Mouse (Mus musculus) hindbrain, postnatal 0 days (tissue): Measurements from ENCODE around the gene Cngb1. TPM values are rescaled to one million over a fixed set of nuclear protein-coding genes. Genes with fewer than 3 reads are reported as not detected.

Experiments used
- ATAC-seq: fragments of 200-750 bp; cut with Nextera tagmentation; 2 replicates; pipeline ENCODE4 v1.8.0; 2017; ENCODE audit warnings: mild to moderate bottlenecking, moderate TSS enrichment, moderate library complexity
- DNase-seq: peaks from one replicate; pipeline ENCODE4 v3.0.0-alpha.2; 2015; ENCODE audit warnings: low spot score
- H3K27ac ChIP-seq: fragments of 300-500 bp; sonication (generic); 2 replicates; pipeline ENCODE4 v1.5.1; 2014; ENCODE audit warnings: mild to moderate bottlenecking
- H3K27me3 ChIP-seq: fragments of 300-500 bp; sonication (generic); 2 replicates; pipeline ENCODE4 v1.6.1; 2014; ENCODE audit warnings: low read length, mixed read lengths; ENCODE audit not compliant: insufficient read depth
- H3K36me3 ChIP-seq: fragments of 300-500 bp; sonication (generic); 2 replicates; pipeline ENCODE4 v1.6.1; 2014; ENCODE audit warnings: low read length, mixed read lengths; ENCODE audit not compliant: insufficient read depth
- H3K4me1 ChIP-seq: fragments of 300-500 bp; sonication (generic); 2 replicates; pipeline ENCODE4 v1.6.1; 2014; ENCODE audit warnings: antibody characterized with exemption, low read length, mixed read lengths; ENCODE audit not compliant: insufficient read depth
- H3K4me2 ChIP-seq: fragments of 300-500 bp; sonication (generic); 2 replicates; pipeline ENCODE4 v1.6.1; 2014; ENCODE audit warnings: low read depth, mild to moderate bottlenecking, low read length, moderate library complexity, mixed read lengths
- H3K4me3 ChIP-seq: fragments of 300-500 bp; sonication (generic); 2 replicates; pipeline ENCODE4 v1.5.1; 2014; ENCODE audit warnings: low read length
- H3K9ac ChIP-seq: fragments of 300-500 bp; sonication (generic); replicated peaks from 2 replicates; pipeline ENCODE4 v1.6.1; 2014; ENCODE audit warnings: mild to moderate bottlenecking, low read length, moderate library complexity, mixed read lengths
- H3K9me3 ChIP-seq: fragments of 300-500 bp; sonication (generic); 2 replicates; pipeline ENCODE4 v1.6.1; 2016; ENCODE audit warnings: low read length, mixed read lengths
- CTCF ChIP-seq: IDR thresholded peaks from 2 replicates; pipeline ENCODE4 v1.5.1; 2016; ENCODE audit warnings: antibody characterized with exemption, control low read depth, low read depth
- WGBS: fragments of 180-500 bp; shearing (Covaris S2); extraction: QIAGEN DNeasy Blood & Tissue Kit; methylation state at CpG from one replicate; pipeline ENCODE4 v1.1.7; 2014; 5-methylcytosine and 5-hydroxymethylcytosine counted together
- polyA plus RNA-seq: library from polyadenylated mRNA; unstranded; fragments of >200 nt; fragmentation: Nextera tagmentation; extraction: Ambion mirVana; gene quantifications from 2 replicates; pipeline ENCODE4 v1.2.1, GENCODE M21; 2015
- total RNA-seq: library from RNA; depleted of rRNA; stranded (reverse); fragments of >200 nt; gene quantifications from 2 replicates; pipeline ENCODE4 v1.2.3, GENCODE M21; 2014

Cngb1 gene
- total and polyA plus RNA-seq, 2 experiments from 2014 or later = 0.52 to 1.2 TPM

GRCm38 (mm10) chr8:95335706-95336105 lies 29.3 kb upstream of the Cngb1 start:
- Histone ChIP-seq H3K9me3 (no peaks in the 10 kb centered on the region), H3K4me2 (no peak overlapping the region), H3K9ac (no peak overlapping the region), H3K27ac (no peak overlapping the region), H3K4me3 (no peak overlapping the region), H3K27me3 (no peaks in the 10 kb centered on the region), H3K36me3 (peaks cover 18% of the 10 kb centered on the region; the same call in 1 of the 2 replicates), H3K4me1 (no peaks in the 10 kb centered on the region; the same call in 1 of the 2 replicates)
- DNase-seq (no peak), ATAC-seq (no peak)
- 90% methylated on average over 1 of the region's 1 CpGs for WGBS
- TF ChIP-seq CTCF = no peak

GRCm38 (mm10) chr8:95332437-95333199 lies 26.2 kb upstream of the Cngb1 start:
- Histone ChIP-seq H3K4me3 (peak overlapping the region; percentile 63), H3K4me2 (peak overlapping the region; percentile 79), H3K27me3 (no peaks in the 10 kb centered on the region), H3K9ac (peak overlapping the region; percentile 86), H3K36me3 (peaks cover 18% of the 10 kb centered on the region), H3K9me3 (no peaks in the 10 kb centered on the region), H3K27ac (peak overlapping the region; percentile 92), H3K4me1 (peaks cover 11% of the 10 kb centered on the region)
- DNase-seq (no peak), ATAC-seq (no peak)
- WGBS = 21% methylated on average over 21 of the region's 21 CpGs
- TF ChIP-seq CTCF = no peak

GRCm38 (mm10) chr8:95331720-95332436 lies 25.5 kb upstream of the Cngb1 start, which contains the start of the genes Zfp319 and Usb1:
TSS of gene Zfp319 (minus strand) at chr8:95331950.
TSS of gene Usb1 (plus strand) at chr8:95332284.
- Histone ChIP-seq H3K4me1 (peaks cover 11% of the 10 kb centered on the region), H3K36me3 (peaks cover 24% of the 10 kb centered on the region), H3K4me2 (peak within 1 kb of the TSS; percentile 79), H3K9ac (peak within 1 kb of the TSS; percentile 86), H3K27ac (peak within 1 kb of the TSS; percentile 92), H3K27me3 (no peaks in the 10 kb centered on the region), H3K9me3 (no peaks in the 10 kb centered on the region), H3K4me3 (peak within 1 kb of the TSS; percentile 63)
- ATAC-seq (peak; percentile 93), DNase-seq (peak; percentile 95)
- peak; percentile 76 for TF ChIP-seq CTCF
- WGBS = 3% methylated on average over 66 of the region's 80 CpGs

GRCm38 (mm10) chr8:95331156-95331719 lies 24.9 kb upstream of the Cngb1 start:
- Histone ChIP-seq H3K4me2 (peak overlapping the region; percentile 79), H3K4me1 (peaks cover 11% of the 10 kb centered on the region), H3K27ac (peak overlapping the region; percentile 92), H3K27me3 (no peaks in the 10 kb centered on the region), H3K9ac (peak overlapping the region; percentile 86), H3K9me3 (no peaks in the 10 kb centered on the region), H3K4me3 (peak overlapping the region; percentile 63), H3K36me3 (peaks cover 31% of the 10 kb centered on the region)
- ATAC-seq (peak; percentile 50), DNase-seq (peak; percentile 72)
- TF ChIP-seq CTCF = peak; percentile 22; the same call in 1 of the 2 replicates
- WGBS = under 1% methylated on average over 38 of the region's 38 CpGs

GRCm38 (mm10) chr8:95330367-95330766 lies 24.0 kb upstream of the Cngb1 start:
- no peak for TF ChIP-seq CTCF
- no peak overlapping the region for H3K27ac ChIP-seq

GRCm38 (mm10) chr8:95327866-95328465 lies 21.6 kb upstream of the Cngb1 start:
- H3K36me3 ChIP-seq = peaks cover 37% of the 10 kb centered on the region
- no peak for DNase-seq
- no peak for TF ChIP-seq CTCF
- H3K9ac ChIP-seq = no peak overlapping the region
- H3K27ac ChIP-seq = no peak overlapping the region
- 85% methylated on average over 46 of the region's 46 CpGs for WGBS
- ATAC-seq = no peak
- no peaks in the 10 kb centered on the region for H3K27me3 ChIP-seq
- no peaks in the 10 kb centered on the region for H3K9me3 ChIP-seq
- H3K4me1 ChIP-seq = peaks cover 11% of the 10 kb centered on the region
- H3K4me3 ChIP-seq = no peak overlapping the region
- H3K4me2 ChIP-seq = no peak overlapping the region

More at GRCm38 (mm10) chr8:95330367-95330766, 24.0 kb upstream of the Cngb1 start:
- H3K4me3 ChIP-seq = peak overlapping the region; percentile 63
- peaks cover 11% of the 10 kb centered on the region for H3K4me1 ChIP-seq
- H3K27me3 ChIP-seq = no peaks in the 10 kb centered on the region
- WGBS = 79% methylated on average over 1 of the region's 1 CpGs
- peak overlapping the region; percentile 79 for H3K4me2 ChIP-seq
- DNase-seq = no peak
- H3K9me3 ChIP-seq = no peaks in the 10 kb centered on the region
- peaks cover 37% of the 10 kb centered on the region for H3K36me3 ChIP-seq
- H3K9ac ChIP-seq = peak overlapping the region; percentile 86; the same call in 1 of the 2 replicates
- no peak for ATAC-seq
